Mouse (Mus musculus): ENCODE measurements around the gene Gata5. TPM values are rescaled to one million over a fixed set of nuclear protein-coding genes. Genes with fewer than 3 reads are reported as not detected.

The Gata5 gene
- total and polyA plus RNA-seq, 3 experiments = not detected

DNA sequence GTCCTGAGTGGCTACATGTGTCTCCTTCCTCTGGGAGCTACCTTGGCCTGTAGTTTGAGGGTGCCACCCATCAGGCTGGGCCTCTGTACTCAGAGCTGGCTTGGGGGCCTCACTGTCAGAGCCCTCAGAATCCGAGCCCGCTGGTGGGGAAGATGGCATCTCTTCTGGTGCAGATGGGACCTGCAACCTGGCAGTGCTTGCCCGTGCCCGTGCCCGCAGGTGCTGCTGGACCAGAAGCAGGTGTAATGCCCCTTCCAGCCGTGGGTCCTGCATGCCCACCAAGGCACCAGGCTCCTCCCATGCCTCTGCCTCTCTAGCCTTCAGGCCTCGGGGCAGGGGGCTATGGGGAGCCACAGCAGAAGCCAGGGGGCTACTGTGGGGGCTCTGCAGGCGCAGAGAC lies 55.2 kb downstream of the Gata5 start:
- no peaks in the 10 kb centered on the region for H3K79me2 ChIP-seq (ENCODE audit: control insufficient read depth, insufficient read depth, low read length, poor library complexity)
- peaks cover 0 to 3% of the 10 kb centered on the region in 2 experiments; a peak in 1 of 4 replicates for H3K36me3 ChIP-seq (ENCODE audit: control insufficient read depth in 1 of 2, insufficient read depth in 2 of 2, low read length in 2 of 2)
- no peak for TF ChIP-seq MYC (IDR thresholded peaks at IDR 0.05; ENCODE audit: low read depth, low read length)
- no peak for TF ChIP-seq SIN3A (IDR thresholded peaks at IDR 0.05; ENCODE audit: low read length)
- no peak for TF ChIP-seq HCFC1 (IDR thresholded peaks at IDR 0.05; ENCODE audit: low read depth, low read length)
- TF ChIP-seq RAD21 (IDR thresholded peaks at IDR 0.05; ENCODE audit: low read depth, low read length) = no peak
- no peak for TF ChIP-seq RCOR1 (IDR thresholded peaks at IDR 0.05; ENCODE audit: low read depth, low read length)
- TF ChIP-seq ELF1 (IDR thresholded peaks at IDR 0.05; ENCODE audit: low read depth, low read length) = no peak
- TF ChIP-seq ETS1 (IDR thresholded peaks at IDR 0.05; ENCODE audit: low read depth, low read length) = no peak
- TF ChIP-seq JUND (IDR thresholded peaks at IDR 0.05; ENCODE audit: low read depth, low read length) = no peak
- TF ChIP-seq TAL1 (IDR thresholded peaks at IDR 0.05; ENCODE audit: low read length) = no peak
- no peak for TF ChIP-seq MAX (IDR thresholded peaks at IDR 0.05; ENCODE audit: low read length)
- TF ChIP-seq USF2 (IDR thresholded peaks at IDR 0.05; ENCODE audit: borderline replicate concordance in 1 of 2, insufficient read depth in 1 of 2, low read depth in 1 of 2, low read length in 2 of 2) = no peak
- H3K9ac ChIP-seq (ENCODE audit: control insufficient read depth, low read depth, low read length, poor library complexity, severe bottlenecking) = no peak overlapping the region
- no peak overlapping the region for H3K27ac ChIP-seq (ENCODE audit: control insufficient read depth, low read depth, low read length)
- DNase-seq (ENCODE audit: low read depth, low spot score) = no peak
- no peak overlapping the region for H3K4me3 ChIP-seq (ENCODE audit: control insufficient read depth in 1 of 2, insufficient read depth in 1 of 2, low read depth in 2 of 2, low read length in 2 of 2)
- peaks cover 5 to 7% of the 10 kb centered on the region in 2 experiments for H3K27me3 ChIP-seq (ENCODE audit: control insufficient read depth in 1 of 2, insufficient read depth in 2 of 2, low read length in 2 of 2)
- no peaks in the 10 kb centered on the region for H3K9me3 ChIP-seq (replicated peaks; ENCODE audit: insufficient read depth, low read length)
- peaks cover 6 to 18% of the 10 kb centered on the region in 2 experiments for H3K4me1 ChIP-seq (ENCODE audit: control insufficient read depth in 1 of 2, insufficient read depth in 2 of 2, low read length in 2 of 2)

DNA sequence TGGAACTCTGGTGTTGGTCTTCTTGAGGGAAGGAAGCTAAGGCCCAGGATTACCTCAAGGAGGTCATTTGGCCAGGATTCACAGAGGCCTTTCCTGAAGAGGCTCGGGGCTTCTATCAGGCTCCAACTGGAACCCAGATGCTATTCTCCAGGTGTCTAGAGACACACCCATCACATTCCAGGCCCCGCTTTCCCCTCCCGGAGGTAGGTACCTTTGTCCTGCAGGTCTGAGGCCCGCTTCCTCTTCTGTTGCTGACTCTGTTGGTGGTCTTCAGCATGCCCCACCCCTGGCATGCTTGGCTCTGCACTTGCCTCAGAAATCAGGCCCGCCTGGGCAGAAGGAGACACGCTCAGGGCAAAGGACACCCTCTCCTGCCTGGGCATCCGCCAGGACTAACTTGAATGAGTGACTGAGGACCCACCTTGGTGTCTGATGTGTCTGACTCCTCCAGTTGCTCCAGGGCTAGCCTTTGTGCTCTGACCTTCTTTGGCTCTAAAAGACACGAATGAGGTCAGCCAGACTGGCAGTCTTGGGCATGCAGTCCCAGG lies 56.7 kb downstream of the Gata5 start:
- Histone ChIP-seq H3K27me3 (ENCODE audit: control insufficient read depth in 1 of 2, insufficient read depth in 2 of 2, low read length in 2 of 2) (no peaks in the 10 kb centered on the region; a peak in 1 of 4 replicates), H3K9ac (ENCODE audit: control insufficient read depth, low read depth, low read length, poor library complexity, severe bottlenecking) (no peak overlapping the region), H3K27ac (ENCODE audit: control insufficient read depth, low read depth, low read length) (no peak overlapping the region), H3K36me3 (ENCODE audit: control insufficient read depth in 1 of 2, insufficient read depth in 2 of 2, low read length in 2 of 2) (peaks cover 0 to 3% of the 10 kb centered on the region in 2 experiments; a peak in 1 of 4 replicates), H3K9me3 (replicated peaks; ENCODE audit: insufficient read depth, low read length) (no peaks in the 10 kb centered on the region), H3K4me1 (ENCODE audit: control insufficient read depth in 1 of 2, insufficient read depth in 2 of 2, low read length in 2 of 2) (peaks cover 6 to 18% of the 10 kb centered on the region in 2 experiments), H3K4me3 (ENCODE audit: control insufficient read depth in 1 of 2, insufficient read depth in 1 of 2, low read depth in 2 of 2, low read length in 2 of 2) (no peak overlapping the region), H3K79me2 (ENCODE audit: control insufficient read depth, insufficient read depth, low read length, poor library complexity) (peaks cover 4% of the 10 kb centered on the region)
- DNase-seq (ENCODE audit: low read depth, low spot score) = no peak
- no peak for TF ChIP-seq JUND (IDR thresholded peaks at IDR 0.05; ENCODE audit: low read depth, low read length)
- TF ChIP-seq MYB (IDR thresholded peaks at IDR 0.05; ENCODE audit: low read depth, low read length) = no peak
- TF ChIP-seq TCF12 (IDR thresholded peaks at IDR 0.05; ENCODE audit: low read depth, low read length) = no peak
- TF ChIP-seq GABPA (IDR thresholded peaks at IDR 0.05; ENCODE audit: low read depth, low read length) = no peak
- TF ChIP-seq HCFC1 (IDR thresholded peaks at IDR 0.05; ENCODE audit: low read depth, low read length) = no peak
- no peak for TF ChIP-seq TAL1 (IDR thresholded peaks at IDR 0.05; ENCODE audit: low read length)
- TF ChIP-seq MEF2A (IDR thresholded peaks at IDR 0.05; ENCODE audit: extremely low read depth, insufficient replicate concordance, low read depth, low read length, poor library complexity, severe bottlenecking) = no peak
- TF ChIP-seq USF2 (IDR thresholded peaks at IDR 0.05; ENCODE audit: borderline replicate concordance in 1 of 2, insufficient read depth in 1 of 2, low read depth in 1 of 2, low read length in 2 of 2) = no peak
- no peak for TF ChIP-seq BHLHE40 (IDR thresholded peaks at IDR 0.05; ENCODE audit: borderline replicate concordance, low read depth, low read length)
- no peak for TF ChIP-seq POLR2AphosphoS5 (IDR thresholded peaks at IDR 0.05; ENCODE audit: borderline replicate concordance, low read depth, low read length)
- TF ChIP-seq TBP (IDR thresholded peaks at IDR 0.05; ENCODE audit: low read depth, low read length) = no peak
- TF ChIP-seq GATA1 (IDR thresholded peaks at IDR 0.05; ENCODE audit: low read depth, low read length) = no peak
- TF ChIP-seq UBTF (IDR thresholded peaks at IDR 0.05; ENCODE audit: borderline replicate concordance, insufficient read depth, low read depth, low read length) = no peak
- no peak for TF ChIP-seq CTCF (IDR thresholded peaks at IDR 0.05 in 2 of 3, conservative IDR thresholded peaks at IDR 0.05 in 1 of 3; ENCODE audit: control insufficient read depth in 1 of 3, insufficient read depth in 1 of 3, low read depth in 2 of 3, low read length in 3 of 3, poor library complexity in 1 of 3, severe bottlenecking in 1 of 3)

All from MEL (cell line).